Mouse (Mus musculus): Measurements from ENCODE around the gene Methig1. TPM values are rescaled to one million over a fixed set of nuclear protein-coding genes. Genes with fewer than 3 reads are reported as not detected.
"Not testable (repeated sequence)": the region's sequence is repeated elsewhere in the genome, so short reads cannot be mapped to it uniquely, and the experiment has no call there.

Methig1 gene
- not detected in 2 replicates for polyA plus RNA-seq (2012; rRNA removed)

DNA sequence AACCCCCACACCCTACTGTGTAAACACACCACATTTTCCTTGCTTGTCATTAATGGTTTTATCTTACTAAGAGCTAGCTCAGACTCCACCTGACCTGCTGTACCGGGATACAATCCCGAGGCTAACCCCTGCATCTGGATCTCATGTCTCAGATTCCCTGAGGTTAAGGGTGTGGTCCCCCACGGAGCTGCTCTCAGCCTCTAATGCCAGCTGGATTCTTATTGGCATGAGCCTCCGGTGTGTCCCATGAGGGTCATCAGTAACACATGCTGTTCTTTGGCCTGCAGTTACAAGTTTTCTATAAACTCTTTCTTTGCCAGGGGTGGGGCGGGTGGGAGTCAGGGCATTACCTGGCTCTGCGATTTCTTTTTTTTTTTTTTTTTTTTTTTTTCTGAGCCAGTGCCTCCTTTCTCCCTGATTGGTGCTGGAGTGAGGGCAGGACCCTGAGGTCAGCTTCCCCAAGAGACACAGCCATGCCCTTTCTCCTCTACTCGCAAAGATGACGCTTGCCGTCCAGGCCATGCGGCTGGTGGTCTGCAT, at the start of gene Methig1, which contains the start of gene Mettl7a2:
Methig1 (plus strand) TSS at position 439 of the 540 bp plus-strand sequence.
Mettl7a2 (plus strand) TSS at position 490 of the 540 bp plus-strand sequence.
- no peaks in the 10 kb centered on the region for H3K27me3 ChIP-seq (ENCODE audit: control insufficient read depth, insufficient read depth, low read length)
- 65% methylated on average over 10 of the region's 10 CpGs for WGBS
- no peak for DNase-seq
- TF ChIP-seq CTCF (IDR thresholded peaks at IDR 0.05; ENCODE audit: borderline replicate concordance, insufficient read depth, low read depth, low read length) = no peak
- H3K4me1 ChIP-seq (ENCODE audit: control insufficient read depth, insufficient read depth, low read length) = no peaks in the 10 kb centered on the region
- no peak within 1 kb of the TSS for H3K4me3 ChIP-seq (replicated peaks; ENCODE audit: insufficient read depth, low read depth, low read length)
- H3K27ac ChIP-seq (ENCODE audit: insufficient read depth, low read length) = no peak within 1 kb of the TSS

DNA sequence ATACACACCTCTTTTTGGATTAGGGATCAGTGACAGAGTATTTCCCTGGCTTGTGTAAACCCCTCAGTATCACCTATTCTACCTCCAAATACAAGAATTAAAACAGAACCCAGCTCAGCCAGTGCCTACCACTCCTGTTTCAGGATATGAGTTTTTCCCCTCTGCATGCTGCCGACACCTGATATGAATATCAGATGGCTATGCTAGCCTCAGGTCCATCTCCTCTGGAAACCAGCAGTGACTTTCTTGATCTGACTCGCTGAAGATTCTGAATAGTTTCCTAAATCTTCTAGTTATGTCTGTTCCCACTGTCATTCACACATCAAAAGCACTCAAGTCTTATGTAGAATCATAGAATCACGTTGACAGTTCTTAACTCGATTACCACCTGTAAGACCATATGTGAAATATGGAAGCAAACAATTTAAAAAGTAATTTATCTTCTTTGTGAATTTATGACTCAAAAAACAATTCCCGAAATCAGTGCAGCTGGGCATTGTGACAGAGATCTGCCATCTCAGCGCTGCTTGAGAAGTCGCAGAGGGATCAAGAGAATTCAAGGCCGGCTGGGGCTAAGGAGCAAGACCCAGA, 49.4 kb upstream of the Methig1 start:
- 28% methylated on average over 8 of the region's 8 CpGs for WGBS
- peak overlapping the region; percentile 77 for H3K4me3 ChIP-seq (replicated peaks; ENCODE audit: insufficient read depth, low read depth, low read length)
- no peaks in the 10 kb centered on the region; the same call in none of the 2 replicates for H3K4me1 ChIP-seq (ENCODE audit: control insufficient read depth, insufficient read depth, low read length)
- no peak for DNase-seq
- no peaks in the 10 kb centered on the region for H3K27me3 ChIP-seq (ENCODE audit: control insufficient read depth, insufficient read depth, low read length)
- TF ChIP-seq CTCF (IDR thresholded peaks at IDR 0.05; ENCODE audit: borderline replicate concordance, insufficient read depth, low read depth, low read length) (no peak), POLR2A (IDR thresholded peaks at IDR 0.05; ENCODE audit: borderline replicate concordance, insufficient read depth, low read length) (no peak)
- peak overlapping the region; percentile 97 for H3K27ac ChIP-seq (ENCODE audit: insufficient read depth, low read length)

DNA sequence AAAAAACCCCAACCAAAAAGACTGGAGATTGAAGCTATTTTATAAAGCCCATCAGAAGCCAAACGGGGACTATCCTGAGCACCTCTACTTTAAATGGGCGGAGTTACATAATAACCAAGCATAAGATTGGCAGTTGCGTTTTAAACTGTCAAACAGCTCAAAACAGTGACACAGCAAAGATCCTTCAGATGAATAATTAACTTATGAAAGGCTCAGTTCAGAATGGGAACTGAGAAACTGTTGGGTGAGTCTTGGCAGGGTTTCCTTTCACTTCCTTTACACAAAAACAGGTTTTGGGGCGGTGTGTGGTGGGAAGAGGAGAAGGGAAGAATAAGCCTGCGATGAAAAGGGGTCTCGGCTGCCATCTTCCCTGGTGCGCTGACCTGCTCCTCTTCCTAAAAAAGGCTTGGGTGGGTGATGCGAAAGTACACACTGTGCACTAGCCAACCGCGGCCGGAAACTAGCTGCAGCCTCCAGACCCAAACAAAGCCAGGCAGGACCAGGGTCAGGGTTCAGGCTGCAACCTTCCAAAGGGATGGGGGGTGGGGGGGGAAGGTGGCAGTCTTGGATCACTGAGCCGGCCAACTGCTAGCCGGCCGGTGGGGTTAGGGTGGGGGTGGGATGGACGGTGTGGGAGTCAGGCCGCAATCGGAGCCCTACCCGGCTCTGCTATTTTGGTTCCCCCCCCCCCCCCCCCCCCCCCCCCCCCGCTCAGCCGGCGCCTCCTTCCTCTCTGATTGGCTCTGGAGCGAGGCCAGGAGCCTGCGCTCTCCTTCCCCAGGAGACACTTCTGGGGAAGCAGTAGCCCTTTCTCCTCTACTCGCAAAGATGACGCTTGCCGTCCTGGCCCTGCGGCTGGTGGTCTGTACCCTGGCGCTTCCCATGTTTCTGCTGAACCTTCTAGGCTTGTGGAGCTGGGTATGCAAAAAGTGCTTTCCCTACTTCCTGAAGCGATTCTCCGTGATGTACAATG, 48.6 kb upstream of the Methig1 start, which contains the start of gene Mettl7a1:
Mettl7a1 (plus strand) TSS at position 122 of the 973 bp plus-strand sequence.
- Histone ChIP-seq H3K27me3 (ENCODE audit: control insufficient read depth, insufficient read depth, low read length) (no peaks in the 10 kb centered on the region), H3K4me1 (ENCODE audit: control insufficient read depth, insufficient read depth, low read length) (no peaks in the 10 kb centered on the region; the same call in none of the 2 replicates), H3K27ac (ENCODE audit: insufficient read depth, low read length) (peak within 1 kb of the TSS; percentile 97), H3K4me3 (replicated peaks; ENCODE audit: insufficient read depth, low read depth, low read length) (peak within 1 kb of the TSS; percentile 93)
- peak; percentile 89 for DNase-seq
- 1% methylated on average over 23 of the region's 30 CpGs for WGBS
- TF ChIP-seq CTCF (IDR thresholded peaks at IDR 0.05; ENCODE audit: borderline replicate concordance, insufficient read depth, low read depth, low read length) (no peak), POLR2A (IDR thresholded peaks at IDR 0.05; ENCODE audit: borderline replicate concordance, insufficient read depth, low read length) (peak; percentile 89; the same call in 1 of the 2 replicates)

DNA sequence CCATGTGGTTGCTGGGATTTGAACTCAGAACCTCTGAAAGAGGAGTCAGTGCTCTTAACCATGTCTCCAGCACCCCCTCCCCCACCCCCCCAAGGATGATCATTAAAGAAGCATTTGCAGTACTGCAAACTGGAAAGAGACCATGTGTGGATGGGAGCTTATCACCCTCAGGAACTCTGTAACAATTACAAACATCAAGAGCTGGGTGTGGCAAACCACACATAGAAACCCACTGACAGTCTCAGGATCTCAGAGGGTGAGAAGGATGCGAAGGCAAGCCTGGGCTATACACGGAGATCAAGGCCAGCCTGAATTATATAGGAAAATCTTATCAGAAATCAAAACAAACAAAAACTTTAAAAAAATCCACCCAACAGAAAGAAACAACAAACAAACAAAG, 46.7 kb upstream of the Methig1 start:
- TF ChIP-seq POLR2A (IDR thresholded peaks at IDR 0.05; ENCODE audit: borderline replicate concordance, insufficient read depth, low read length) (no peak), CTCF (IDR thresholded peaks at IDR 0.05; ENCODE audit: borderline replicate concordance, insufficient read depth, low read depth, low read length) (no peak)
- no peak for DNase-seq
- no peak overlapping the region for H3K4me3 ChIP-seq (replicated peaks; ENCODE audit: insufficient read depth, low read depth, low read length)

DNA sequence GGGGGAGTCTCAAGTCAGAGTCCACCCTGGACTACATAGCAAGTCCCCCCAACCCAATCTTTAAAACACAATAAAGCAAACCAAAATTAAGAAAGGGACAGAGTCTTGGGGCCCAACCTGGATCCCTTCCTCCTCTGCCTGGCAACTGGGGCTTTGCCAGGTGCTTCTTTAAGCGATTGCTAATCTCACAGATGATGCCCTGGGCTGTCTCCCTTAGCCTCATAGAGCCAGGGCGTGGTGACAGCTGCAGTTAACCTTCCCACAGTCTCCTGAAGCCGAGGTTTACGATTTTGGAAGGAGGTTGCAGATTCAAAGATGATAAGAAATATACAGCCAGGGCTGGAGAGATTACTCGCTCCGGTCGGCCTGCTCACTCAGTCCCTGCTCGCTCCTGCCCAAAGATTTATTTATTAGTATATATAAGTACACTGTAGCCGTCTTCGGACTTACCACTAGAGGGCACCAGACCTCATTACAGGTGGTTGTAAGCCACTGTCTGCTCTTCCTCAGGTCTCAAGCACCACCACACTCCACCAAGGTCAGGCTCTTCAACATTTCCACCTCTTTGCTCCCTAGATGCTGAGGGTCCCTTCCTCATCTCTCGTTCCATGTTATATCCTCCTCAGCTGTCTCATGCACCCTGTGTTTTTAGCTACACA, 45.4 kb upstream of the Methig1 start:
- H3K4me3 ChIP-seq (replicated peaks; ENCODE audit: insufficient read depth, low read depth, low read length); H3K27me3 ChIP-seq (ENCODE audit: control insufficient read depth, insufficient read depth, low read length); H3K27ac ChIP-seq (ENCODE audit: insufficient read depth, low read length); H3K4me1 ChIP-seq (ENCODE audit: control insufficient read depth, insufficient read depth, low read length): not testable (repeated sequence)
- WGBS = 35% methylated on average over 11 of the region's 11 CpGs
- TF ChIP-seq CTCF (IDR thresholded peaks at IDR 0.05; ENCODE audit: borderline replicate concordance, insufficient read depth, low read depth, low read length) = peak; percentile 47; the same call in 1 of the 2 replicates
- DNase-seq = peak; percentile 44 to 50

More for the DNA sequence above, 46.7 kb upstream of the Methig1 start:
- no peaks in the 10 kb centered on the region; the same call in none of the 2 replicates for H3K4me1 ChIP-seq (ENCODE audit: control insufficient read depth, insufficient read depth, low read length)
- H3K27ac ChIP-seq (ENCODE audit: insufficient read depth, low read length) = no peak overlapping the region
- 83% methylated on average over 2 of the region's 2 CpGs for WGBS
- no peaks in the 10 kb centered on the region for H3K27me3 ChIP-seq (ENCODE audit: control insufficient read depth, insufficient read depth, low read length)

DNA sequence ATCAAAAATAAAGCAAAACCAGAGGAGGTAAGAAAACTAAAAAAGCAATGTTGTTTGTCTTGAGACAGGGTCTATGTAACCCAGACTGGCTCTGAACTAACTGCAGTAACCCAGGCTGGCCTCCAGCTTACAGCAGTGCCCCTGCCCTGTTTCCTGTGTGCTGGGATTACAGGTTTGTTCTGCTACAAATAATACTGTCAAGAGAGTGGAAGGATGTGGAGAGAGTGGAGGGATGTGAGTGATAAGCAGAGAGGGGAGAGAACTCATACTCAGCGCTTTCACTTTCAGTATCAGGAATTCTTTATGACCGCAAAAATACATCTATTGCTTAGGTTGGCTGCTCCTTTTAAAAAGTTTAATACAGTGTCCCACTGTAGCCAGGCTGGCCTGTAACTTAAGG, 40.6 kb upstream of the Methig1 start:
- Histone ChIP-seq H3K27ac (ENCODE audit: insufficient read depth, low read length) (no peak overlapping the region), H3K27me3 (ENCODE audit: control insufficient read depth, insufficient read depth, low read length) (no peaks in the 10 kb centered on the region), H3K4me1 (ENCODE audit: control insufficient read depth, insufficient read depth, low read length) (no peaks in the 10 kb centered on the region), H3K4me3 (replicated peaks; ENCODE audit: insufficient read depth, low read depth, low read length) (no peak overlapping the region)
- WGBS = 99% methylated on average over 2 of the region's 2 CpGs
- DNase-seq = no peak
- TF ChIP-seq POLR2A (IDR thresholded peaks at IDR 0.05; ENCODE audit: borderline replicate concordance, insufficient read depth, low read length) (no peak), CTCF (IDR thresholded peaks at IDR 0.05; ENCODE audit: borderline replicate concordance, insufficient read depth, low read depth, low read length) (no peak)

DNA sequence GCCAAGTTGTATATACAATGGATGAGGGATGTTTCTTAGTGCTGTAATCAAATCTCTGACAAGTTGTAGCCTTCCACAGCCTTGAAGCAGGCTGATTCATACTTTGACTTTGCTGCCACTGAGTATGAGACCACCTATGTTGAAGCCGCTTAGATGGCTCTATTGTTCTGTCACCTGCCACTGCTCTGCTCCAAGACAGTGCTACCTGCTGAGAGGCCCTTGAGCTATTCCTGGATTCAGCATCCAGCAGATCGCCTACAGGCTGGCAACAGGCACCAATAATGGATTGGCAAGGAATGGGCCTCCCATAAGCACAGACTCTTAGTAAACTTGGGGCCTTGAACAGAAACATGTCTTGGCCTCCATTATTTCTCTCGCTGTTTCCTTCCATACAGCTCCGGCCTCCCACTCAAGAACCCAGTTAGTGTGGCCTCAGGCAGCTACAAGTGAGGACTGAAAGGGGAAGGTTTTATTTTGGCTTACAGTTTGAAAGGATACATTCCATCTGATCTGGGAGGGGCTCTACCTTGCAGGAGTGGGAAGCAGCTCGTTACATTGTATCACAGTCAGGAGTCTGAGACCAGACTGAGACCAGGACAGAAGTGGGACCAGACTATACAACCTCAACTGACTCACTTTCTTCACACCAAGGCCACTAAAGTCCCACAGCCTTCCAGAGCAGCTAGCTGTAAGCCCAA, 38.4 kb upstream of the Methig1 start:
- 71% methylated on average over 5 of the region's 5 CpGs for WGBS
- Histone ChIP-seq H3K27ac (ENCODE audit: insufficient read depth, low read length) (no peak overlapping the region), H3K4me1 (ENCODE audit: control insufficient read depth, insufficient read depth, low read length) (no peaks in the 10 kb centered on the region; the same call in 1 of the 2 replicates), H3K4me3 (replicated peaks; ENCODE audit: insufficient read depth, low read depth, low read length) (no peak overlapping the region), H3K27me3 (ENCODE audit: control insufficient read depth, insufficient read depth, low read length) (no peaks in the 10 kb centered on the region)
- DNase-seq = no peak
- TF ChIP-seq POLR2A (IDR thresholded peaks at IDR 0.05; ENCODE audit: borderline replicate concordance, insufficient read depth, low read length) (no peak), CTCF (IDR thresholded peaks at IDR 0.05; ENCODE audit: borderline replicate concordance, insufficient read depth, low read depth, low read length) (no peak)

DNA sequence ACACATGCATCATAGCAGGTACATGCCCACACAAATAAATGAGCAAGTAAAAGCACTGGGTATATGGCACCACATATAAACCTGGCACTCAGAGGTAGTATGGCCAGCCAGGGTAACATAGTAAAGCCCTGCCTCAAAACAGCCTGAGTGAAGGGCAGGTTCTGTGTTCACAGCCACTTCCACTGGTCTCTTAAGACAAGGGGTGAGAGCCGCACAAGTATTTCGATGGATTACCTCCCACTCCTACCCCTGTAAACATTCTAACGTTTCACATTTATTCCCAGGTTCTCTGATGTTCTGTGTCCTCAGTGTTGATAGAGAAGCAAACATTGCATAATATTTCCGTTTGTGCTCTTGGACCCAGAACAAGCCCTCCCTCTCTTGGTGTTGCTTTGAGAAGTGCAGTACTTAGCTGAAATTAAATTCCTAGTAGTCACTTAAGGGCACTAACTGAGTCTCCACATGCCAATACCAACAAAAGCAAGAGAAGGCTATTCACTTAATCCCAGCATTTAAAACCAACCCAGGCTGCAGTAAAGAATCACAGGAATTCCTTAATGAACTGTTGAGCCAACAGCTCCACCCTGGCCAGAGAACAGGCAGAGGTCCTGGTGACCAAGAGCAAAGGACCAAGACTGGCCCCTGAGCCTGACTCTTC, 34.8 kb upstream of the Methig1 start:
- 81% methylated on average over 4 of the region's 4 CpGs for WGBS
- H3K4me1 ChIP-seq (ENCODE audit: control insufficient read depth, insufficient read depth, low read length) = peaks cover 10% of the 10 kb centered on the region
- H3K27me3 ChIP-seq (ENCODE audit: control insufficient read depth, insufficient read depth, low read length); DNase-seq; H3K4me3 ChIP-seq (replicated peaks; ENCODE audit: insufficient read depth, low read depth, low read length); H3K27ac ChIP-seq (ENCODE audit: insufficient read depth, low read length): not testable (repeated sequence)

Measured in cerebellum, adult 2 months (tissue).